Mouse (Mus musculus): ENCODE measurements around the gene Gldc. TPM values are rescaled to one million over a fixed set of nuclear protein-coding genes. Genes with fewer than 3 reads are reported as not detected.

Gldc gene
- total RNA-seq, 2 experiments from 2014 or later, result 18.1 to 18.2 TPM

Other genes with a start within 250 kb of the Gldc start
- not detected for gene Trpd52l3, start 171.6 kb downstream of the Gldc start, total RNA-seq (2021)
- 10 to 100 TPM; 46.5 to 55.3 TPM for gene Uhrf2, start 144.9 kb downstream of the Gldc start, total RNA-seq (2021)
- gene Mbl2, start 57.5 kb upstream of the Gldc start, total RNA-seq (2021), result not detected